Mouse (Mus musculus): ENCODE results near the gene Plekha6.

Gene Plekha6

DNA sequence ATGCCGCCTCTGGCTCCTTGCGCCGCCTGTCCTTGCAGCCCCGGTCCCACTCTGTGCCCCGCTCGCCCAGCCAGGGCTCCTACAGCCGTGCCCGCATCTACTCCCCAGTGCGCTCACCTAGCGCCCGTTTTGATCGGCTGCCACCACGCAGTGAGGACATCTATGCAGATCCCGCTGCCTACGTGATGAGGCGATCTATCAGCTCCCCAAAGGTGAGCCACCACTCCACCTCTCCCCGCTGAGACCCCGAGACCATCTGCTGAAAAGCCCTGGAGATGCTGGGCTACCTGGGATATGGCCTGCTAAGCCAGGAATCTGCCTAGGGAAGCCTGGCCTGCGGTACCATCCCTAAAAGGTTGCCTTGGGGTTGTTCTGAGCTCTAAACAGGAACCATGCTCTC, 110.2 kb downstream of the Plekha6 start:
- DNase-seq (ENCODE audit: low spot score in 2 of 2) = no peak

DNA sequence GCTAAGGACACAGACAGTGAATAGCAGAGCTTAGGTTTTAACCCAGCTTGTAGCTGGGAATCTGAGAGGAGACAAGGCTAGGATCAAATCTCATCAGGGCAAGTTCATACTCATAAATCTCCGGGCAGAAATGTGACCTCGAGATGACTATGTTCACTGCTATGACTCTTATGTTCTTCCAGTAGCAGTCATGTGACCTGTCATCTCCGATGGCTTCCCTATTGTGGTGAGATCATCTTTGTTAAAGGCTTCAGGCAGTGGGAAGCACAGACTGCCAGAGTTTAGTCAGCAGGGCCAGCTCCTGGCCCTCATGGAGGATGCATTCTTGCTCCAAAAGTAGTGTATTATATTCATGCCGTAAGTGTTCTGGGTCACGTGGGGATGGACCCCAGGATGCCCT, 113.0 kb downstream of the Plekha6 start:
- DNase-seq (ENCODE audit: low spot score in 2 of 2) = no peak

DNA sequence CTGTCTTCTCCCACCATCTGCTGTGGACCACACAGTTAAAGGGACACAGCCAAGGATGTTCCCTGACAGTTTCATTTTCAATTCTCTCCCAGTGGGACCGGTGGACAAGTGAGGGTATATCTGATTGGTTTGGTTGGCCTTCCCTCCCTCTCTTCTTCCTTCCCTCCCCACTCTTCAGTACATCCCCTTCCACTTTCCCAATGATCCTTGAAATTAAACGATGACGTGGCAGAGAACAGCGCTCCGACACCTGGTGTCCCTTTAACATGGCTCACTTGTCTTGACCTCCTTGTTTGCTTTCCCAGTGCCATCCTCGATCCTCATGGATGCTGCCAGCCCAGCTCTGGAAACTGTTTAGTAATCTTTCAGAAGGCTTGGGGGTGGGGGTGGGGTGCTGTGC, 114.5 kb downstream of the Plekha6 start:
- no peak for DNase-seq (ENCODE audit: low spot score in 2 of 2)

DNA sequence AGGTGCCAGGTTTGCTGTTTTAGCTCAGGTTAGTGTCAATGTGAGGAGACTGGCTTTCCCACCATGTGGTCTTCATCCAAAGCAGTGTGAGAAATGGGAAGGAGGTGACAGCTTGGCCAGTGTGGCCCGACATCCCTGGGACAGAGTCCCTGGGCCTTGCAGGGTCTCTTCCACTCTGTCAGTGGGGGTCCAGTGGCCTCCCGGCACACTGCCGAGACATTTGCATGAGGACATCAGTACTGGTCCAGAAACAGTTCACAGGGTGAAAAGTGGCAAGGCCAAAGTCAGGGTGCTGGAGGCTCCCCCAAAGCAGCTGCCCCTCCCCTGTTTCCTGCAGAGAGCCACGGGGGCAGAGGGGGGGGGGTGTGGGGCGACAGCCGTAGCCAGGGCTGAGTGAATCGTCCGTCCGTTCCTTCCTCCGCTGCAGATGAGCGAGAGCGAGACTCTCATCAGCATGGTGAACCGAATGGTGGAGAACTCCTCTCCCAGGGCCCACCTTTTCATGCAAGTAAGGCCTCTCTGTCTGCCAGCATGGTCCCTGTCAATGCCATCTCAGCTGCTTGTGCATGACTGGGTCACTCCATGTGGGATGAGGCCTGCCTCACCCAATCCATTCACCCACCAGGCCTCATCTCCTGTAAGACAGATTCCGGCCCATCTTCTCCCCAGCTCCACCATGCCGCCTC, 115.1 kb downstream of the Plekha6 start:
- no peak for DNase-seq (ENCODE audit: low spot score in 2 of 2)

DNA sequence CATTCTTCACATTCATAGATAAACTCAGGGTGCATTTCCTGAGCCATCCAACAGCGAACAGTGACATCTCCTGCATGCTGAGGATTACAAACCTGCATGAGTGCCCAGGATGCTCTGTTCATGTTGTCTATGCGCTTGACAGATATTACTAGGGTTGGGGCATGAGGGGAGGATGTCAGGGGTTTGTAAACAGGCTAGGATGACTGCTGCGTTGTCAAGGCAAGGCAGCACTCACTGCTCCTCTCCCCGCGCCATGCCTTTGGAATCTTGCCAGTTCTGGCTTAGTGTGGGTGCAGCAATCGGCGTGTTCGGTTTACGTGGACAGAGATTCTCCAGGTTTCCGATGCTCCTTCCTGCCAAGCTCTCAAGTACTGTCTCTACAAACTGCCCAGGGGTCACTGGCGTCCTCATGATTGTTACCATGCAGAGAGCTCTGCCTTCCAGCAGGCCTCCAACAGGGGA, 115.7 kb downstream of the Plekha6 start:
- no peak for DNase-seq (ENCODE audit: low spot score in 2 of 2)

DNA sequence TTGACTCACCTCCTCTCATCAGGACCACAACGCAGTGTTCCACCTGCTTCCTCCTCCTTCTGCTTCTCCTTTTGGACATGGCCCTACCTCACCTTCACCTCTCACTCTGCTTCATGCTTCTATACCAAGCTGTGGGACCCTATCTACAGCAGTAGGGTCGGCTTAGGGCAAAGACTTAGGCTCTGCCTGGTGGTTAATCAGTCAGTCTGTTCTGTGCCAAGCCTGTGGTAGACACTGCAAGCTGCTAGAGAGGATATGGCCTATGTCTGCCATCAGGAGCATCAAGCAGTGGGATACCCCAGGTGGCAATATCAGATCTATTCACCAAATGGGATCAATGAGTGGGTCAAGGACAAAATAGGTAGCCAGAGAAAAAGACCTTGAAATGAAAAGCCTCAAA, 116.5 kb downstream of the Plekha6 start:
- no peak for DNase-seq (ENCODE audit: low spot score in 2 of 2)

DNA sequence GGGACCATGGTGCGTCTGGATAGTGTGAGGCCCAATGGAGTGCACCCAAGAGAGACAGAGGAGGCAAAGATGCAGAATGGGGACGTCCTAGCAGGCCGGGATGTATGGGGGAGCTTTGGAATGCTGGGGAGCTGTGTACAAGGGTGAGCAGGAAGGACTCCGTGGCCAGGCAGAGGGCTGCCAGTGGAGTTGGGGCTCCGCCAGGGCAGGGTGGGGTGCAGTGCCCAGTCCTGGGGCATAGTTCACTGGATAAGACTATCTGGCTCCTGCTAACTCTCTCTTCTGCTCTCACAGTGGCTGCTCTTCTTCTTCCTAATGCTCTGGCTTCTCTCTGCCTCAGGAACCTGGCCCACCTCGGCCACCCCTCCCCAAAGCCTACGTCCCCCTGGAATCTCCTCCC, 121.9 kb downstream of the Plekha6 start:
- DNase-seq (ENCODE audit: low spot score in 2 of 2) = no peak

DNA sequence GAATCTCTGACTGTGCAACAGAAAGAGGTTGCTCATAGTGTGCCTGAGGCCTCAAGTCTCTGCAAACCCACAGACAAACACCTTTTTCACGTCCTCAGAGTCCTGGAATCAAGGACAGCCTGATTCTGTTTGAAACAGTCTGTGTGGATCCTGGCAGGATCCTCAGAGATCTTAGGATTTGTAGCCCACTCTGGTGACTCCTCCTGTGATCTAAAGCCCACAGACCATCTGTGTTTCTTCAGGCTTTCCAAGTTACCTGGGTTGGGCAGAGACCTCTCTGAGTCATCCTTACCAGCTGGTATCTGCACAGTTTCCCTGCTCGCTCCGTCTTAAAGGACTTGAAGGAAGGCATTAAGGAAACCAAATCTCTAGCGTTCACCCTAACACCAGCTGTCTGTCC, 123.0 kb downstream of the Plekha6 start:
- DNase-seq (ENCODE audit: low spot score in 2 of 2) = no peak

DNA sequence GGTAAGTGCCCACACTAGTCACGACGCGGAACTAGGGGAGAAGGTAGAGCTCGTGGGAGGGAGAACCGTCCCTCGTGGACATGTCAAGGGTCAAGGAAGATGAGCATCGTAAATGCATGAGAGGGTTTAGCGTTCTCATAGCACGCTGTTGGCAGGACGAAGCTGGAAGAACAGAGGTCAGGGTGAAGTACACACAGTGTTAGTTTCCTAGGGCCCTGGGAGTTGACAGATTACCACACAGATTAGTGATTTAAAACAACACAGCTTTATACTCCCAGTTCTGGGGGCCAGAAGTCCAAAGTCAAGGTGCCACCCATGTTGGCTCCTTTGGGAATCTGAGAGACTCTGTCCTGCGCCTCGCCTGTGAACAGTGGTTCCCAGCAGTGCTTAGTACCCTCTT, 123.9 kb downstream of the Plekha6 start:
- DNase-seq (ENCODE audit: low spot score in 2 of 2) = no peak

DNA sequence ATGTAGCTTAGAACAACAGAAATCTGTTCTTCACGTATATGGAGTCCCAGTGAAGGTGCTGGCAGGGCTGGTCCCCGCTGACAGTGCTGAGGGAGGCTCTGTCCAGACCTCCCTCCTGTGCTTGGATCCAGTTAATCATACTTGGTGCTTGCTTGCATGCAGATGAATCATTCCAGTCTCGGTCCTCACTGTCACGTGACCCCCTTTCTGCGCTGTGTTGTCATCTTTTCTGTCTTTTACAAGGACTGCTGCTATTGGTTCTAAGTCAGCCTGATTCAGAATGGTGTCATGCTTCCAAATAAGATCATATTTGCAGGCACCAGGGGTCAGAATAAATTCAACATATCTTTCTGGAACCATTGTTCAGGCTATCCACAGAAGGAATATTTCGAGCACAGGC, 127.9 kb downstream of the Plekha6 start:
- DNase-seq (ENCODE audit: low spot score in 2 of 2) = no peak

DNA sequence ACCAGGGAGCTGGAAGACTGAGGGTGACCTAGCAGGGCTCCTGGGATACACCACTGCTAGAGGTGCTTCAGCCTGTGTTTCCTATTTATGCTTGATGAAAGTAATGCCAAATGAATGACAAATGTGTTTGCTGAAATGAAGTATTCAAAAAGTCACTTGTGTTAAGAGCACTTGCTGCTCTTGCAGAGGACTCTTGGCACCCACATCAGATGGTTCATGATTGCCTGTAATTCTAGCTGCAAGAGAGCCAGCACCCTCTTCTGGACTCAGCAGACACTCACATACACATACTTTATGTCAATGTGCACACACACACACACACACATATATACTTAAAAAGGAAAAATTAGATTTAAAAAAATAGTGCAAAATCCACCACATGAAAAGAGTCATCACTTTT, 128.6 kb downstream of the Plekha6 start:
- DNase-seq (ENCODE audit: low spot score in 2 of 2) = no peak

DNA sequence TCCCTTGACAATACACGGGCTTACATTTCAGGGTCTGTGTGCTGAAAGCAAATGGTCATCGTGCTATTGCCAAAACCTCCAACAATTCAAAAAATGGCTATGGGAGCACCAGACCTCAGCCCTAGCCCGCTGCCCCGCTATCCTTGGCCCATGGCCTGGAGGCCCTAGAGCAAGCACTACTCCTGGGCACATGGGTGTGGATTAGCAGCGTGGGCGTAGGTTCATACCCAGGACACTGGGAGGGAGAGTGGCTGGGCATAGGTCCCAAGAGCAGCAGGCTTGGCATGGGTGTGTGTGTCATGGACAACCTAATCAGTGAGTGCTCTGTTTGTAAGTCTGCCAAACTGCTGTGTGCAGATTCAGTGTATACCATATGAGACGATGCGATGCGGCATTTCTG, 132.4 kb downstream of the Plekha6 start:
- DNase-seq (ENCODE audit: low spot score in 2 of 2) = no peak

DNA sequence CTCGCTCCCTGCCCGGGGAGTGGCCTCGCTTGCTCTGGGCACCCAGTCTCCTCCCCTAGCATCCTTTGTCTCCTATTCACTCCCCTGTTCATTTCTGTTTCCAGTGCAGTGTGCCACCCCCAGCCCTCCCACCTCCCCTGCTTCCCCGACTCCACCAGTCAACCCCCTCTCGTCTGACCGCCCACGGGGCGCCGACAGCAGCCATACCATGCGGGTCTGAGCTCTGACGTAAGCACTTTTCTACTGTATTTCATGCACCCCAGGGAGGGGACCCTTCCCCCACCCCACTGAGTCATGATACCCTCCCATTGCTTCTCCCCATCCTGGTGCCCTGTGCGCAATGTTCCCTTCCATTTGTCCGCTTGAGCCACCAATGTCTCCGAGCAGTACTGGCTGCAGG, 134.8 kb downstream of the Plekha6 start:
- DNase-seq (ENCODE audit: low spot score in 2 of 2) = no peak

DNA sequence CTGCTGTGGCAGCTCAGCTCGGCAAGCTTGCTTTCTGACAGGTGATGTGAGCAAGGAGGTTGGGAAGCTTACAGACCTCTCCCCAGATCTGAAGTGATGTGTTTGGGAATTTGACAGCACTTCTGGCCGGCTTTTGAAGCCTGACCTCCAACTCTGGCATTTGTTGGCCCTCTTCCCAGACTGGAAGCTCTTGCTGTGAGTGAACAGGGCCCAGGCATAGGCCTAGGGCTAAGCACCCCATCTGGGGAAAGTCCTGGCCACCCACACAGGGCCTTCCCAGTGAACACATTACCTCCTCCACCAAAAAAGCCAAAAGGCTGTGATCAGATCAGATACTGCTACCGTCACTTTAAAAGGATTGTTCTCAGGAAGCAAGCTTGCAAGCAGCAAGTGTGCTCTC, 138.5 kb downstream of the Plekha6 start:
- DNase-seq (ENCODE audit: low spot score in 2 of 2) = no peak

DNA sequence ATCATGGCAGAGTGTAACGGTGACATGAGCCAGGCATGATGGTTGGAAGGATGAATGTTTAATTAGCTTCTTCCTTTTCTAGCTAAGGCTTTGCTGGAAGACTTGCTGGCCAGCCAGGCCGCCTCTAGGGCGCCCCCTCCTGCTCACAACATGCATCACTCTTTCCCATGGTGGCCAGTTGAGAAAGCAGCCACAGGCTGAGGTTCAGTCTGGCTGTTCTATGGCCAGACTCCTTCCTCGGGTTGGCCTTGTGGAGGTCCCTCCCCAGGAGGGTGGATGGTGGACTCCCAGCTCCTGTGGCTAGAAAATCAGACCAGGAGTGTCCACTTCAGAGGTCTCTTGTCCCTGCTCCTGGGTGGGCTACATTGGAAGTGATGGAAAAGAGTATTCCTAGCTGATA, 142.8 kb downstream of the Plekha6 start:
- peak; percentile 57 to 71 for DNase-seq (ENCODE audit: low spot score in 2 of 2)

DNA sequence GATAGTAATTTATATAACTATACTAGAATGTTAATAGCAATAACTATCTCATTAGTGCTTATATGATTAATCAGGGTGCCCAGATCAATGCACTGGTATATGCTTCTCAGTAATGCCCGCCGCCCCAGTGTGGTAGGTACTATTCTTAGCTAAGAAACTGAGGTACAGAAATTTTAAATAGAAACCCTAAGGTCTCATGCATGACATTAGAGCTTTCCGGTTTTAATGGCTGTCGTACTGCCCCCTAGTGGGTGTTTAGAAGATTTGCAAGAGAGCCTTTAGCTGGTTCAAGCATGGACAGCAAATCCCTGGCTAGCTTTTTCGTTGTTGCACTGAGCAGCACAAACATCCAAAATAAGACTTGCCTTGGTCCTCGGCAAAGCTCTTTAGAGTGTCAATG, 143.3 kb downstream of the Plekha6 start:
- DNase-seq (ENCODE audit: low spot score in 2 of 2) = no peak

DNA sequence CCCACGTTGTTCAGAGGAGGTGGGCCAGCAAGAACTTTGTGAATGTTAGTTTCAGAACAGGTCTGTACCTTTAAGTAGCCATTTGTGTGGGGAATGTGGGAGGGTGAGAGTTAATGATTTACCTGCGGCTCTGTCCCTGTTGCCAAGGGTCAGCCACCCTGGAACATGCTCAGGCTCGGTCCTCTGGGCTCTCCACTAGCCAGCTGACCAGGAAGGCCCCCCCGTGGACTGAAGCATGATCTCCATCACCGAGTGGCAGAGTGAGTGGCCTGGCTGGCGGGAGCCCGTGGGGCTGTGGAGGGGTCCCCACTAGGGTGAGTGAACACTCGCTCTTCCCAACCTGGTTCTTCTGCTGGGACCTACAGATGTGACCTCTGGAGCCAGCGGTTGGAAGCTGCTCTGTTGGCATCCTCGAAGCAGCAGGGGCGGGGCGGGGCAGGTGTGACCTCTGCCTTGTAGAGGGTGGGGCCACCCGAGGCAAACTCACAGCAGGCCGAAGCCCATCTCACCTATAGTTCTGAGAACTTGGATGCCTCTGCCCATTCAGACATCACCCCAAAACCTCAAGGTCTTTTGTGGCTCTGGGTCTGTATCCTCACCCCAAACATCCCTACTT, 145.8 kb downstream of the Plekha6 start, which contains the start of gene Golt1a:
TSS of gene Golt1a (plus strand) at position 149 of the 616 bp plus-strand sequence.
- DNase-seq (ENCODE audit: low spot score in 2 of 2) = peak; percentile 45 to 51

DNA sequence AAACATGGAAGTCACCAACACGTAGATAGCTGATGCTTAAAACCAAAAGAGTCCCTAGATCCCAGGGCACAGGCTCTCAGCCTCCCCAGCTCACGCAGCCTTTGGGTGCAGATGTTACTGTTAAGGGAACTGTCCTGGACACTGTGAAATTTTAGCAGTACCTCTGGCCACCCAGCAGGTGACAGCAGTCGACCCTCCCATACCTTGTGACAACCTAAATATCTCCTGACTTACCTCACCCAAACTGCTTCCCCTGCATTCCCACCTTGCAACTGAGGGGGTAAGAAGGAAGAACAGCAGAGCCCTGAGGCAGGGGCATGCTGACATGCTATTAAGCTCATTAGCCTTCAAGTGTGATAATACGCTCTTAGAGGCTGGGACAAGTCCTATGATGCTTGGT, 147.2 kb downstream of the Plekha6 start:
- DNase-seq (ENCODE audit: low spot score in 2 of 2) = no peak

DNA sequence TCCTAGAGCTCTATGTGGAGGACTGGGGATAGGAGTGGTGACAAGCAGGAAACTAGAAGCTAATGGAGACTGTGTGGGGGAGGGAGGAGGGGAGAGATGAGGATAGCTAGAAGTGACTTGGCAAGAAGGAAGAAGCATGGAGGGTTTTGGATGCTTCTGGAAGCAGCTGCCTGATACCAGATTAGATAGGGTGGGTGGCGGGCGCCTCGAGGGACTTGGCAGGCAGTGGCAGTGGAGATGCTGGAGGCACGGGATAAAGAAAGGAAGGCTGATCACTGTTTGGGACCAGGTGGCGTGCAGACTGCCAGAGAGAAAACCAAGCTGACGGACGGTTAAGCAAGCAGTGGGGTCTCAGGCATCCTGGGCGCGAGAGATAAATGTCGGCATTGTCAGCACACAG, 147.9 kb downstream of the Plekha6 start:
- no peak for DNase-seq (ENCODE audit: low spot score in 2 of 2)

DNA sequence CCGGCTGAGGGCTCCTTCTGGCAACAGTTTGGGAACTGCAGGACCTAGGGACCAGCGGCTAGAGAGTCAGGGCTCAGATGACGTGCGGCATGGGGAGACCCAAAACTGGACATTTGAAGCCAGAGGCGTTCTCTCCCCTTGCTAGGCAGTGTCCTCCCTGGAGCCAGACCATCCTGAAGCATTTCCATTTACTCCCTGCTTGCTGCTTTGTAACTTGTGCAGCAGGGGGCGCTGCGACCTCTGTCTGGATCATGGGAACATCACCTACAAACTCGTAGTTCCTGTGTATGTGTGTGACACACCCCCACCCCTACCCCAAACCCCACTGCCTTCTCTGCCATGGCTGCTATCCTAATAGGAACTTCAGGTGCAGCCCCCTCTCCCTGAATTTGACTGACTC, 150.4 kb downstream of the Plekha6 start:
- DNase-seq (ENCODE audit: low spot score in 2 of 2) = no peak

DNA sequence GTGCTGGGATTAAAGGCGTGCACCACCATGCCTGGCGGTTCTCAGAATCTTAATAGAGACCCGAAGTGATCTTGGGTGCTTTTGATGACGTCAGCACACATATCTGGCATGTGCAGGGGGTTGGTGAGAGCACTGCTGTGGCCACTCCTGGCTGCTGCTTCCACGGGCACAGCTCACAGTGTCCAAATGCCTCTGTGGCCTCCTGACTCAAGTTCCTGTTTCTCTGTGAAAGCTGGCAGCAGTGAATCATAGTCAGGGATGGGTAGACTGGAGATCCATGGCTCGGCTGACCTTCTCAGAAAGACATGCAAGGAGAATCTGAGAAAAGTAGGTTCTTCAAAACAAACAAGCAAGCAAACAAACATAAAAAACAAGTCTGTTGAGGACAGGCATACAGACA, 151.8 kb downstream of the Plekha6 start:
- DNase-seq (ENCODE audit: low spot score in 2 of 2) = no peak

DNA sequence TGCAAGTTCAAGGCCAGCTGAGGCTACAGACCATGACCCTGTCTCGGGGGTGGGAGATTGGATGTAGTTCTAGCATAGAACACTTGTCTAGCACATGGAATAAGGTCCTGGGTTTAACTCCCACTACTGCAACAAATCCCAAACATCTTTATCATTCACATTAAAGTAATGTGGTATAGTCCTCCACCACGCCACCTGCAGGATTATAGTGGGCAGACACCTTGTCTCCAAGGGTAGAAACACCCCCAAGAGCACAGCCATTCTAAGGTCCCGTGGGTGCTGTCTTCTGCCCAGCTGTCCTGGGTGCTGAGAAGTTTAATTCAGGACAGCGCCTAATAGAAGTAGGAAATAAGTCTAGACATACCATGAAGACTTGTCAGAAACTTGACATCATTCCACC, 152.6 kb downstream of the Plekha6 start:
- DNase-seq (ENCODE audit: low spot score in 2 of 2) = no peak

DNA sequence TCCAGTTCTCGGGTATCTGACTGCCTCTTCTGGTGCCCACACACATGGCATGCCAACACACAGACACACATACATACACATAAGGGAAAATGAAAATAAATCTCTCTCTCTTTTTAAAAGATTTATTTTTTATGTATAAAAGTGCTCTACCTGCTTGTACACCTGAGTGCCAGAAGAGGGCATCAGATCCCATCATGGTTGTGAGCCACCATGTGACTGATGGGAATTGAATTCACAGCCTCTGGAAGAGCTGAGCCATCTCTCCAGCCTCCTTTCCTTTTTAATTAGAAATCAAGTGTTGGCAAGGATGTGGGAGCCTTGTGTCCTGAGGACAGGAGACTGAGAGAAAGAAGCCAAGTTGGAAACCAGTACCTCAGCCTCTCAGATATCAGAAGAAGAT, 153.1 kb downstream of the Plekha6 start:
- no peak for DNase-seq (ENCODE audit: low spot score in 2 of 2)

Measured in urinary bladder, adult 18-20 months (tissue).